Mouse (Mus musculus) stomach, embryonic 14.5 days (tissue): ENCODE measurements at regions not wholly inside any gene's neighbourhood (a gene's known extent, or its start where the extent isn't known, plus 50 kb on each side); places are given as distances from the start of the nearest gene placed in this dataset.
A peak's percentile ranks its signal among the peaks of the same experiment; 100 is the strongest.
"Not testable (repeated sequence)": the region's sequence is repeated elsewhere in the genome, so short reads cannot be mapped to it uniquely, and the experiment has no call there.

ENCODE experiments used
- ATAC-seq: fragments of 200-750 bp; cut with Nextera tagmentation; 2 replicates; pipeline ENCODE4 v1.8.0; 2017; ENCODE audit warnings: low read depth, moderate TSS enrichment; ENCODE audit not compliant: insufficient number of reproducible peaks, insufficient read depth, low FRiP score
- H3K27ac ChIP-seq: fragments of 300-500 bp; sonication (generic); 2 replicates; pipeline ENCODE4 v1.5.1; 2014; ENCODE audit warnings: mild to moderate bottlenecking, low read length, moderate library complexity, mixed read lengths
- H3K27me3 ChIP-seq: fragments of 300-500 bp; sonication (generic); 2 replicates; pipeline ENCODE4 v1.6.1; 2014; ENCODE audit warnings: low read length, control low read depth, mixed read lengths; ENCODE audit not compliant: control insufficient read depth, insufficient read depth
- H3K36me3 ChIP-seq: fragments of 300-500 bp; sonication (generic); 2 replicates; pipeline ENCODE4 v1.6.1; 2014; ENCODE audit warnings: mild to moderate bottlenecking, control low read depth, low read length, moderate library complexity, mixed read lengths; ENCODE audit not compliant: control insufficient read depth, insufficient read depth
- H3K4me1 ChIP-seq: fragments of 300-500 bp; sonication (generic); 2 replicates; pipeline ENCODE4 v1.6.1; 2014; ENCODE audit warnings: low read length, control low read depth, mixed read lengths; ENCODE audit not compliant: control insufficient read depth, insufficient read depth
- H3K4me2 ChIP-seq: fragments of 300-500 bp; sonication (generic); replicated peaks from 2 replicates; pipeline ENCODE4 v1.6.1; 2014; ENCODE audit warnings: low read depth, low read length, control low read depth
- H3K4me3 ChIP-seq: fragments of 300-500 bp; sonication (generic); 2 replicates; pipeline ENCODE4 v1.5.1; 2014; ENCODE audit warnings: low read depth, low read length, control low read depth
- H3K9ac ChIP-seq: fragments of 300-500 bp; sonication (generic); replicated peaks from 2 replicates; pipeline ENCODE4 v1.6.1; 2014; ENCODE audit warnings: low read depth, mild to moderate bottlenecking, control low read depth, low read length, moderate library complexity, mixed read lengths
- H3K9me3 ChIP-seq: fragments of 300-500 bp; sonication (generic); 2 replicates; pipeline ENCODE4 v1.6.1; 2016; ENCODE audit warnings: low read depth, low read length, control low read depth; ENCODE audit not compliant: control insufficient read depth
- WGBS: fragments of 180-500 bp; shearing (Covaris S2); extraction: QIAGEN DNeasy Blood & Tissue Kit; methylation state at CpG from one replicate; pipeline ENCODE4 v1.1.7; 2014; 5-methylcytosine and 5-hydroxymethylcytosine counted together

GRCm38 (mm10) chr8:12451857-12452256 lies 56.8 kb downstream of the Sox1 start:
- no peaks in the 10 kb centered on the region for H3K36me3 ChIP-seq
- no peak overlapping the region for H3K4me2 ChIP-seq
- H3K27me3 ChIP-seq = peaks cover 9% of the 10 kb centered on the region; the same call in 1 of the 2 replicates
- ATAC-seq = no peak
- WGBS = 59% methylated on average over 8 of the region's 8 CpGs
- H3K9me3 ChIP-seq = no peaks in the 10 kb centered on the region
- no peak overlapping the region for H3K4me3 ChIP-seq
- H3K4me1 ChIP-seq = no peaks in the 10 kb centered on the region
- H3K9ac ChIP-seq = no peak overlapping the region
- H3K27ac ChIP-seq = no peak overlapping the region

- H3K27ac ChIP-seq, H3K4me1 ChIP-seq, H3K36me3 ChIP-seq, H3K4me2 ChIP-seq, ATAC-seq, H3K4me3 ChIP-seq, H3K9me3 ChIP-seq, H3K9ac ChIP-seq, H3K27me3 ChIP-seq: not testable (repeated sequence)
- 85% methylated on average over 3 of the region's 3 CpGs for WGBS
These were observed 60.3 kb downstream of the Sox1 start for GRCm38 (mm10) chr8:12455376-12455775.

GRCm38 (mm10) chr8:12456326-12456725 lies 61.2 kb downstream of the Sox1 start:
- no peak overlapping the region for H3K27ac ChIP-seq
- WGBS = 71% methylated on average over 1 of the region's 1 CpGs
- H3K9ac ChIP-seq = no peak overlapping the region
- no peak for ATAC-seq
- H3K4me2 ChIP-seq = no peak overlapping the region
- H3K4me1 ChIP-seq = no peaks in the 10 kb centered on the region
- no peaks in the 10 kb centered on the region for H3K9me3 ChIP-seq
- H3K4me3 ChIP-seq = no peak overlapping the region
- H3K27me3 ChIP-seq = no peaks in the 10 kb centered on the region
- no peaks in the 10 kb centered on the region for H3K36me3 ChIP-seq

GRCm38 (mm10) chr8:12457015-12457414 lies 61.9 kb downstream of the Sox1 start:
- no peaks in the 10 kb centered on the region for H3K9me3 ChIP-seq
- H3K27ac ChIP-seq = no peak overlapping the region
- no peak for ATAC-seq
- no peaks in the 10 kb centered on the region for H3K27me3 ChIP-seq
- no peaks in the 10 kb centered on the region for H3K4me1 ChIP-seq
- H3K4me2 ChIP-seq = no peak overlapping the region
- H3K4me3 ChIP-seq = no peak overlapping the region
- 59% methylated on average over 7 of the region's 7 CpGs for WGBS
- H3K9ac ChIP-seq = no peak overlapping the region
- no peaks in the 10 kb centered on the region for H3K36me3 ChIP-seq

GRCm38 (mm10) chr8:12466845-12467244 lies 71.8 kb downstream of the Sox1 start:
- Histone ChIP-seq H3K9me3 (no peaks in the 10 kb centered on the region), H3K4me3 (no peak overlapping the region), H3K27me3 (no peaks in the 10 kb centered on the region), H3K27ac (no peak overlapping the region), H3K9ac (no peak overlapping the region), H3K4me2 (no peak overlapping the region), H3K36me3 (no peaks in the 10 kb centered on the region), H3K4me1 (no peaks in the 10 kb centered on the region)
- 73% methylated on average over 7 of the region's 7 CpGs for WGBS
- no peak for ATAC-seq

GRCm38 (mm10) chr8:12467386-12468326 lies 72.6 kb downstream of the Sox1 start:
- Histone ChIP-seq H3K4me1 (no peaks in the 10 kb centered on the region), H3K4me3 (no peak overlapping the region), H3K9ac (no peak overlapping the region), H3K36me3 (no peaks in the 10 kb centered on the region), H3K27me3 (no peaks in the 10 kb centered on the region), H3K4me2 (no peak overlapping the region), H3K9me3 (no peaks in the 10 kb centered on the region), H3K27ac (no peak overlapping the region)
- ATAC-seq = no peak
- WGBS = 75% methylated on average over 36 of the region's 36 CpGs

GRCm38 (mm10) chr8:12477449-12478401 lies 82.6 kb downstream of the Sox1 start:
- no peak for ATAC-seq
- WGBS = 10% methylated on average over 39 of the region's 39 CpGs
- no peak overlapping the region for H3K27ac ChIP-seq
- H3K9me3 ChIP-seq = no peaks in the 10 kb centered on the region; the same call in 1 of the 2 replicates
- H3K27me3 ChIP-seq = peaks cover 14% of the 10 kb centered on the region
- peak overlapping the region; percentile 18 for H3K4me3 ChIP-seq
- no peak overlapping the region for H3K9ac ChIP-seq
- H3K4me2 ChIP-seq = peak overlapping the region; percentile 44
- no peaks in the 10 kb centered on the region for H3K36me3 ChIP-seq
- no peaks in the 10 kb centered on the region for H3K4me1 ChIP-seq

- H3K4me1 ChIP-seq = no peaks in the 10 kb centered on the region
- no peak overlapping the region for H3K9ac ChIP-seq
- 72% methylated on average over 14 of the region's 14 CpGs for WGBS
- ATAC-seq = no peak
- peaks cover 12% of the 10 kb centered on the region for H3K27me3 ChIP-seq
- H3K36me3 ChIP-seq = no peaks in the 10 kb centered on the region
- H3K4me3 ChIP-seq = no peak overlapping the region
- no peak overlapping the region for H3K27ac ChIP-seq
- no peak overlapping the region for H3K4me2 ChIP-seq
- no peaks in the 10 kb centered on the region; the same call in 1 of the 2 replicates for H3K9me3 ChIP-seq
These were observed 86.8 kb downstream of the Sox1 start for GRCm38 (mm10) chr8:12481918-12482317.
